Comparison of ENCODE assay signal across 8 mouse cellular contexts in the genomic region with DNA sequence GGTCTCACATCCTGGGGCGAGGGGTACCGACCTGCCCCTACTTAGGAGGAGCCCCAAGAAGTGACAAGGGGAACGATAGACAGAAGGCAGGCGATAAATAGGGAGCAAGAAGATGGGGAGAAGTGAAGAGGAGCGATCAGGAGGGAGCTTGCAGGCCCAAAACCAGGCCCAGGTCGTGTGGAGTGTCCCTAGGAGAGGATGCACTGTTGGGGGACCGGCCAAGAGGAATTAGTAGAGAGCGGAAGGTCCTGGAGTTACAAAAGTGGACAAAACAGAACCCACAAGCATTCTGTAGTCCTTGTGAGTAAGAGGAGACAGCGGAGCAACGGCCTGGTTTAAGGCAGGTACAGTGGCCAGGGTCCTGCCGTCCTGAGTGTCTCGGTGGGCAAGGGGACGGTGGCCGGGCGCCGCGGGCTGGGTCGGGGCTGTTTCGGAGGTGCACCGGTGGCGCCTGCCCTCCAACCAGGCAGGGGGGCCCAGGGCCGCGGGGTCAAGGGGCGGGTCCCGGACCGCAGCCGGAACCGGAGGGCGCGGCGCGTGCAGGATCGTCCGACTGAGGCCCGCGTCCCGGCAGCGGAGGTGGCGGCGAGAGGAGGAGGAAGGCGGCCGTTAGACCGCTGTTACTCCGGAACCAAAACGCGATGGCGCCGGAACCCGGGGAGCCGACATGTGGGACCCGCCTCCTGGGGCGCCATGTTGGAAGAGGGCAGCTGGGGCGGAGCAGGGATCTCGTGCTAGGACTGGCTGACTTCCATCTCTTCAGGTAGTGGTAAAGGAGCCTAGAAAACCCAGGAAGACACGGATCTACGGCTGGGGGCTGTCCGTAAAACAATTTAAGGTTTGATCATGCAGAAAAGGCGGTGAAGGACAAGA. TPM values are rescaled to one million over a fixed set of nuclear protein-coding genes. Genes with fewer than 3 reads are reported as not detected.
DNase-seq lines count a peak whose midpoint lies in the region; ATAC-seq lines count a peak whose summit lies in the region.

A gene (minus strand): TSS at position 633 of the 873 bp plus-strand sequence.

- under 1% methylated on average over 58 of the region's 58 CpGs for WGBS in hindbrain, embryonic 10.5 days

- peak; percentile 88 for DNase-seq in MN1 (ENCODE audit: low spot score)
- peak; percentile 93 for DNase-seq in cerebellum, adult 9-10 months
- DNase-seq in hindbrain, embryonic 10.5 days (ENCODE audit: low spot score), result peak; percentile 89
- DNase-seq in layer of hippocampus, postnatal 10 days (ENCODE audit: low spot score in 2 of 2), result peak; percentile 89 to 94
- peak; percentile 95 for DNase-seq in lung, postnatal 10 days
- DNase-seq in ovary, postnatal 36 days (ENCODE audit: low spot score), result peak; percentile 91
- DNase-seq in thymus, postnatal 25 days, result peak; percentile 94

- H3K27ac ChIP-seq in hindbrain, embryonic 10.5 days, result peak within 1 kb of the TSS; percentile 98

- peak; percentile 96 for ATAC-seq in frontal cortex, adult (ENCODE audit: low TSS enrichment)

- H3K9me3 ChIP-seq in hindbrain, embryonic 10.5 days, result no peaks in the 10 kb centered on the region

- H3K4me1 ChIP-seq in hindbrain, embryonic 10.5 days (replicated peaks), result peaks cover 32% of the 10 kb centered on the region

- peaks cover 23% of the 10 kb centered on the region for H3K36me3 ChIP-seq in hindbrain, embryonic 10.5 days

- peak within 1 kb of the TSS; percentile 91 for H3K4me3 ChIP-seq in hindbrain, embryonic 10.5 days

- H3K27me3 ChIP-seq in hindbrain, embryonic 10.5 days (ENCODE audit: insufficient read depth, poor library complexity, severe bottlenecking), result no peaks in the 10 kb centered on the region

RNA-seq across cellular contexts. Expression of the gene that starts here (rescaled TPM):
- 30.6 and 39.3 TPM in 2 replicates for polyA plus RNA-seq in hindbrain, embryonic 10.5 days (2016; fragmentation: Nextera tagmentation; extraction: Ambion mirVana)
- 10 to 100 TPM; 34.6 to 36.2 TPM for total RNA-seq in layer of hippocampus, postnatal 10 days (2021)

Comparison
In these comparisons a context has a peak if more than half of its experiments do, and no peak if none do; other contexts are left out.
1. Peak in every context shown above with its lines: DNase-seq, ATAC-seq, H3K4me3 ChIP-seq and H3K27ac ChIP-seq.